Mouse (Mus musculus) erythroblast, embryonic 14.5 days (primary cell): ENCODE data around the gene Pla2g1b. TPM values are rescaled to one million over a fixed set of nuclear protein-coding genes. Genes with fewer than 3 reads are reported as not detected.
"Not testable (repeated sequence)": the region's sequence is repeated elsewhere in the genome, so short reads cannot be mapped to it uniquely, and the experiment has no call there.

Source experiments
- H3K27me3 ChIP-seq: 2 replicates; pipeline ENCODE4 v1.6.1; 2012; ENCODE audit warnings: inconsistent platforms; ENCODE audit not compliant: control insufficient read depth
- H3K36me3 ChIP-seq: 2 replicates; pipeline ENCODE4 v1.6.1; 2012; ENCODE audit warnings: mild to moderate bottlenecking, inconsistent platforms; ENCODE audit not compliant: control insufficient read depth
- H3K4me1 ChIP-seq: 2 replicates; pipeline ENCODE4 v1.6.1; 2012; ENCODE audit warnings: inconsistent platforms; ENCODE audit not compliant: control insufficient read depth
- H3K4me3 ChIP-seq: replicated peaks from 2 replicates; pipeline ENCODE3; 2012; ENCODE audit warnings: moderate library complexity, mild to moderate bottlenecking, inconsistent platforms
- H3K9me3 ChIP-seq: 2 replicates; pipeline ENCODE4 v1.6.1; 2012; ENCODE audit warnings: low read length, inconsistent platforms, mixed read lengths; ENCODE audit not compliant: control insufficient read depth
- GATA1 ChIP-seq: IDR thresholded peaks from 2 replicates; pipeline ENCODE4 v1.6.1; 2012; ENCODE audit warnings: low read length, inconsistent platforms, mixed read lengths
- TAL1 ChIP-seq: IDR thresholded peaks from 3 replicates; pipeline ENCODE4 v1.6.1; 2012; ENCODE audit warnings: low read length, inconsistent platforms, mixed read lengths
- polyA plus RNA-seq: library from polyadenylated mRNA; stranded (reverse); fragments of >175 nt; gene quantifications from 2 replicates; pipeline ENCODE4 v1.2.3, GENCODE M21; 2012

Gene Pla2g1b
- polyA plus RNA-seq, 1 experiment: not detected

- no peak for TF ChIP-seq GATA1
- no peak for TF ChIP-seq TAL1
- Histone ChIP-seq H3K36me3 (no peaks in the 10 kb centered on the region), H3K4me1 (peaks cover 24% of the 10 kb centered on the region), H3K9me3 (peaks cover 4% of the 10 kb centered on the region), H3K27me3 (peaks cover 26% of the 10 kb centered on the region), H3K4me3 (no peak overlapping the region)
Observed at GRCm38 (mm10) chr5:115500383-115500935, 34.4 kb downstream of the Pla2g1b start.

GRCm38 (mm10) chr5:115503035-115503434, 37.0 kb downstream of the Pla2g1b start:
- H3K36me3 ChIP-seq: no peaks in the 10 kb centered on the region
- peaks cover 4% of the 10 kb centered on the region for H3K9me3 ChIP-seq
- TF ChIP-seq GATA1: no peak
- no peak for TF ChIP-seq TAL1
- H3K4me1 ChIP-seq: peaks cover 36% of the 10 kb centered on the region
- H3K27me3 ChIP-seq: peaks cover 42% of the 10 kb centered on the region
- H3K4me3 ChIP-seq: no peak overlapping the region

GRCm38 (mm10) chr5:115505617-115506016, 39.6 kb downstream of the Pla2g1b start:
- peaks cover 30% of the 10 kb centered on the region for H3K4me1 ChIP-seq

GRCm38 (mm10) chr5:115506454-115507201, 40.6 kb downstream of the Pla2g1b start, which contains the start of gene Pxn:
Gene Pxn (plus strand): TSS chr5:115506676.
- Histone ChIP-seq H3K27me3 (peaks cover 39% of the 10 kb centered on the region), H3K4me1 (peaks cover 30% of the 10 kb centered on the region), H3K4me3 (peak within 1 kb of the TSS; percentile 83), H3K9me3 (peaks cover 4% of the 10 kb centered on the region), H3K36me3 (no peaks in the 10 kb centered on the region)
- no peak for TF ChIP-seq GATA1
- no peak for TF ChIP-seq TAL1

More at GRCm38 (mm10) chr5:115505617-115506016, 39.6 kb downstream of the Pla2g1b start:
- not testable (repeated sequence) for H3K9me3 ChIP-seq, H3K36me3 ChIP-seq, H3K4me3 ChIP-seq
- peaks cover 44% of the 10 kb centered on the region for H3K27me3 ChIP-seq

GRCm38 (mm10) chr5:115507267-115507980, 41.4 kb downstream of the Pla2g1b start:
- TF ChIP-seq TAL1 (no peak), GATA1 (no peak)
- peaks cover 34% of the 10 kb centered on the region for H3K27me3 ChIP-seq
- peaks cover 30% of the 10 kb centered on the region for H3K4me1 ChIP-seq
- H3K4me3 ChIP-seq: peak overlapping the region; percentile 83
- no peaks in the 10 kb centered on the region for H3K36me3 ChIP-seq
- H3K9me3 ChIP-seq: peaks cover 4% of the 10 kb centered on the region

GRCm38 (mm10) chr5:115507981-115508858, 42.2 kb downstream of the Pla2g1b start:
- no peak for TF ChIP-seq GATA1
- Histone ChIP-seq H3K27me3 (peaks cover 29% of the 10 kb centered on the region), H3K9me3 (peaks cover 4% of the 10 kb centered on the region), H3K36me3 (no peaks in the 10 kb centered on the region), H3K4me1 (peaks cover 30% of the 10 kb centered on the region), H3K4me3 (peak overlapping the region; percentile 83)

- no peaks in the 10 kb centered on the region for H3K36me3 ChIP-seq
- TF ChIP-seq GATA1 (no peak), TAL1 (no peak)
- no peak overlapping the region for H3K4me3 ChIP-seq
- H3K27me3 ChIP-seq: peaks cover 26% of the 10 kb centered on the region
- peaks cover 30% of the 10 kb centered on the region for H3K4me1 ChIP-seq
- peaks cover 4% of the 10 kb centered on the region for H3K9me3 ChIP-seq
Observed at GRCm38 (mm10) chr5:115508859-115509147, 42.7 kb downstream of the Pla2g1b start.

- H3K36me3 ChIP-seq: no peaks in the 10 kb centered on the region
- TF ChIP-seq TAL1 (no peak), GATA1 (no peak)
- H3K9me3 ChIP-seq: peaks cover 2% of the 10 kb centered on the region
- H3K27me3 ChIP-seq: peaks cover 24% of the 10 kb centered on the region
- peaks cover 30% of the 10 kb centered on the region for H3K4me1 ChIP-seq
- no peak overlapping the region for H3K4me3 ChIP-seq
Observed at GRCm38 (mm10) chr5:115509321-115509761, 43.3 kb downstream of the Pla2g1b start.
